Mouse (Mus musculus) bone marrow macrophage, adult 2 months (primary cell): ENCODE measurements at regions not wholly inside any gene's neighbourhood (a gene's known extent, or its start where the extent isn't known, plus 50 kb on each side); places are given as distances from the start of the nearest gene placed in this dataset.

ENCODE experiments used
- H3K27ac ChIP-seq: 2 replicates; pipeline ENCODE4 v1.5.1; 2012; ENCODE audit warnings: low read depth, low read length; ENCODE audit not compliant: insufficient read depth
- H3K4me1 ChIP-seq: 2 replicates; pipeline ENCODE4 v1.6.1; 2012; ENCODE audit warnings: low read length; ENCODE audit not compliant: control insufficient read depth, insufficient read depth
- H3K4me3 ChIP-seq: 2 replicates; pipeline ENCODE4 v1.5.1; 2012; ENCODE audit warnings: mild to moderate bottlenecking, low read length, moderate library complexity; ENCODE audit not compliant: insufficient read depth
- CTCF ChIP-seq: IDR thresholded peaks from 2 replicates; pipeline ENCODE4 v1.5.1; 2012; ENCODE audit warnings: low read depth, mild to moderate bottlenecking, low read length, moderate library complexity
- POLR2A ChIP-seq: IDR thresholded peaks from 2 replicates; pipeline ENCODE4 v1.6.1; 2012; ENCODE audit warnings: mild to moderate bottlenecking, low read depth, low read length, borderline replicate concordance

DNA sequence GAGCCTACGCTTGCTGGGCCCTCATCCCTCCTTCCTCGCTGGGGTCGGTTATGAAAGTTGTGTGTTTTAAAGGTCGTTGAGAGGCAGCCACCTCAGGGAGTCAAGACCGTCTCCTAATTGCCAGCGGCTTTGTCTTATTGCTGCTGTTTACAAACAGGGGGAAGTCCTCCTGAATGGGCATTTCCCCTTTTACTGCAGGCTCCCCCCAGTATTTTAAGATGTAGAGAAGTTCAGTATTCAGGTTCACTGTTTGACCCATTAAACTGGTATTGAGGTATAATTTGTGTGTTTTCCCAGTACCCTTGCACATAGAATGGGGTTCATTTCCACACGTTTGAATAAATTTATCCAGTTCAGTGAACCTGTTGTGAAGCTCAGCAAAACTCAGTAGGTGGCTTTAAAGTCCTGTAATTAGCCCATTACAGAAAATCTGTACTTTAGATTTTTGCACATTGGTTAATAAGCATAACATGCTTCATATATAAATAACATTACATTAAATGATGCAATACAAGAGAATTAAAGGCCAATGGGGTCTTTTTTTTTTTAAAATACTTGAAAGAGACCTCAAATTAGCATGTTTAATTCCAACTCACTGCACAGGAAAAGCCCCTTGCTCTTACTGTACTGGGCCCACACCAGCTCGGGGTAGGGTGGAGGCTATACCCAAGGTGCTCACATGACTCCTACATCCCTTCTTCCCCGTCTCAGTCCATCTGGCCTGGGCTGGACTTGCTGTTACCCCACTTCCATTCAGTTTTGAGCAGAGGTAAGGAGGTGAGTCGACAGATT lies 63.7 kb downstream of the Nkx2-1 start:
- no peak for TF ChIP-seq POLR2A
- no peak for TF ChIP-seq CTCF
- Histone ChIP-seq H3K4me3 (no peak overlapping the region), H3K4me1 (no peaks in the 10 kb centered on the region), H3K27ac (no peak overlapping the region)

DNA sequence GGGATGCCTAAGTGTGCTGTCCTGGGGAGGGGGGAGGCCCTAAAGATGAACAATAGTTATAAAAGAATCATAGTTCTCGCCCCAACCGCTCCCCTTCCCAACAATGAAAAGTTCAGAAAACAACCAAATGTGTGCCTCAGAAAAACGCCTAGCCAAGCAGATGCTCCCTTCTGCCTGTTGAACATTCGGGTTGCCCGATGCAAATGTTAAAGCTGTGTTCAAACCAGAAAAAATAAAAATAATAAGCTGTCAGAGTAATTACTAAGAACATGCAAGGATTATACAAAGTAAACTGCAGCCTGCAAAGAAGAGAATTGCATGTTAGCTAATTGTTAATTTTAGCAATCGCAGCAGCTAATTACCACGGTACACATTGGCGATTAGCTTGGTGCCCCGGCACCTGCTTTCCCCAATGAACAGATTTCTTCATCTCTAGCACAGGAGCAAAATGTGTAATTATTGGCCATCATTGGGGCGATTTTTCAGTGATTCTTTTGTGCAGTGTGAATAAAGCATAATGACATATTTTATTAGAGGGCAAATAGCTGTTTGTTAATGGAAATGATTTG lies 65.7 kb downstream of the Nkx2-1 start:
- Histone ChIP-seq H3K4me3 (no peak overlapping the region), H3K4me1 (no peaks in the 10 kb centered on the region), H3K27ac (no peak overlapping the region)
- TF ChIP-seq CTCF (no peak), POLR2A (no peak)

DNA sequence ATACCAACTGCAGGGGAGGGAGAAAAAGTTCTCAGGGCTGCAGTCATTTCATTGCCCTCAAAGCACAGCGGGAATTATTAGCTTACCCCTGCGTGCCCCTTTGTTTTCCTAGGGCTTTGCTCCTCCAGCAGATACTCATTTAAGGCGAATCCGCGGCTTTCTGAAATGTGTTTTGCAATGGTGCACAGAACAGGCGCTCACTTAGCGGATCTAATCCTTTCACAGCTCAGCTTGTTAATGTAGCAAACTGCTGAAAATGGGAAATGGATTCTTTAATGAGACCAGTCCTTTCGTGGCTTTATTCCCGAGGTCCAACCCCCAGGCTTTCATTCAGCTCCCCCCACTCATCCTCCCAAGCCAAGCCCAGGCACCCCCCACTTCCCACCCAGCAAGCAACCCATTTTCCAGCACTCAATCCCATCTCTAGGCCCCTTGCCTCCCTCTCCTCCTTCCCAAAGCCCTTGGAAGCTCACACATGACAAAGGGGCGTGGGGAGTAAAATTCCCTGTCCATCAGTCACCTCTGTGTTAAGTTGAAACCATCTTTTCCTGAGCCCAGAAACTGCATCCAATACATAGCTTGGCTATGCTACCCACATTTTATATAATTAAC lies 77.1 kb downstream of the Nkx2-1 start:
- Histone ChIP-seq H3K4me1 (no peaks in the 10 kb centered on the region), H3K27ac (no peak overlapping the region), H3K4me3 (no peak overlapping the region)
- TF ChIP-seq CTCF (no peak), POLR2A (no peak)

DNA sequence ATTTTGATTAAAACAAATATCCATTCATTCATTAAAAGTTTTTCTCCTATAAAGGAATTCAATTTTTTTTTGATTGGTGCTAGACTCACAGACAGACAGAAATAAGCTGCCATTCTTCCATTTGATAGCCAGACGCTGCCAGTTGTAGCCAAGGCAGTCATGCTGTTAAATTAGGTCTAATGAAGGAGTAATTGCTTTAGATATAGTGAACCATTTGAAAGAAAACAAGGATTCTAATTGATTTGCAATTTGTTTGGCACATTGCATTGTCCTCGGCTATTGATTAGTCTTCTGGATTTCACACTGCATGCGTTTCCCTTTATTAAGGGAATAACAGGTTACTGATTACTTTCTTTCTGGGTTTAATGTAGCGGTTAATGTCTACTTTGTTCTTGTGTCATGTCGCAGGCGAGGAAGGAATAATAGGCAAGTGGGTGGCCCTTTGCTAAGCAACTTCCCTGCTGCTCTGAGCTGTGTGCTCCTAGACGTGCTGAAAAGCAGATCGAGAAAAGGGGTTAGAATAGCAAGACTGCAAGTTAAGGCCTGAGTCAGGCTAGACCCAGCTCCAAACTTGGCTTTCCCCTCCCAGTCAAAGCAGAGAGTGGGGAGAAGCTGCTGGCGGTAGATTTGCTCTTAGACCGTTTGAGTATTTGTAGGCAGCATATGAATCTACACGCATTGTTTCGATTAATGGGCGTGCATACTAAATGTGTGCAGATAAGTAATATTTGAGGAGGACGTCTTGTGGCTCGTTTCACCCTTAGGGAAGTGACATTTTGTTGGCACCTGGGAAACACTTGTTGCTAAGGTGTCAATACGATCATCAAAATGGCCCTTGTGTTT lies 77.8 kb downstream of the Nkx2-1 start:
- no peaks in the 10 kb centered on the region for H3K4me1 ChIP-seq
- no peak overlapping the region for H3K27ac ChIP-seq
- TF ChIP-seq POLR2A (no peak), CTCF (no peak)
- no peak overlapping the region for H3K4me3 ChIP-seq

DNA sequence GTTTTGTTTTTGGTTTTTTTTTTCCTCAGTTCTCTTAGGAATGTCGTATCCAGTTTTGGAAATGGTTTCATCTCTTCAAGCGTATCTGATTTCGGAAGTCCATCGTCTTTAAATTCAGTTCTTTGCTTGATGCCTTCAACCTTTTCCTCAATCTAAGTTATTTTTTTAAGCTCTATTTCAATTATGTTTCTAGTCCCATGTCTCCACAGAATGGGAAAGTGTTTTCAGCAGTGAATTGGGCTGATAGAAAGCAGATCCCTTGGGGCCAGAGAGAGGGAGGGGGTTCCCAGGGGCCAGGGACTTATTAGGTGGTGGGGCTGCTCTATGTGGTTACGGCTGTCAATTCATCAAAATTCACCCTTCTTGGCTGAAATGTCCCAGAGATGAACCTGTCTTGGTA lies 78.8 kb downstream of the Nkx2-1 start:
- H3K27ac ChIP-seq: no peak overlapping the region
- no peak overlapping the region for H3K4me3 ChIP-seq
- TF ChIP-seq CTCF: no peak
- TF ChIP-seq POLR2A: no peak
- no peaks in the 10 kb centered on the region for H3K4me1 ChIP-seq

DNA sequence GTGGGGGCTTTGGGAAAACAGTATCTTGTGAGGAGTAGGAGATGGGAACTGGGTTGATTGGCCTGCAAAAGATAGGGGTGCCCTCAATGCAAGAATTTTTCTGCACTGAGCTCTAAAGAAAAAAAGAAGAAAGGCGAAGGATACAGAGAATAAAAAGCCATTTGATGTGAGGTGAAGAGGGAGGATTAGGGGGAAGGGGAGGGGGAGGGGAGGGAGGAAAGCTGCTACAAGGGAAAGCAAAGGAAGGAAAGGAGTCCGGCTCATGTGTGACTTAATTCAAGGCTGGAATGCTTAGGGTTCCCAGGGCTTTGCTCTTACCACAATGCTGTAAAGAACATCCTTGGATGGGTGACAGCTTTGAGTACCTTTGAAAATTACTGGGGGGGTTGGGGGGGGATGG lies 79.4 kb downstream of the Nkx2-1 start:
- Histone ChIP-seq H3K27ac (no peak overlapping the region), H3K4me1 (no peaks in the 10 kb centered on the region)
- no peak for TF ChIP-seq CTCF
- no peak for TF ChIP-seq POLR2A

DNA sequence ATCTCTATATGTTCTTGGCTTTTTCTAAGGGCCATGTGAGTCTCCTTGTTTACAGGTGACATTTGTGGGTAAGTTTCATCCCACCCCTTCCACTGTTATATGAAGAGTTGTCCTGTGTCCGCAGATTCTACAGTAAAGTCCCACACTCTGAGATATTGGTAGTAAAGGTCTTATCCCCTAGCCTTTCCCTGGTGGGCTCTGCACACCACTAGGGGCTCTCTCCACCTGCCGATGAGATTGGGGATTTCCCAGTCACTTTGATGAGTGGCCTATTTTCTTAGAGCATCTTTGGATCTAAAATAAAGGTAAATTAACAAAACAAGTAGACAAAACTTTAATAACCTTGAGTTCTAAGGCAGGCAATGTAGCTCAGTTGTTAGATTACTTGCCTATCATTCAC lies 86.4 kb downstream of the Nkx2-1 start:
- TF ChIP-seq CTCF (no peak), POLR2A (no peak)
- Histone ChIP-seq H3K4me1 (no peaks in the 10 kb centered on the region), H3K27ac (no peak overlapping the region), H3K4me3 (no peak overlapping the region)

More for the DNA sequence above, 79.4 kb downstream of the Nkx2-1 start:
- H3K4me3 ChIP-seq: no peak overlapping the region

DNA sequence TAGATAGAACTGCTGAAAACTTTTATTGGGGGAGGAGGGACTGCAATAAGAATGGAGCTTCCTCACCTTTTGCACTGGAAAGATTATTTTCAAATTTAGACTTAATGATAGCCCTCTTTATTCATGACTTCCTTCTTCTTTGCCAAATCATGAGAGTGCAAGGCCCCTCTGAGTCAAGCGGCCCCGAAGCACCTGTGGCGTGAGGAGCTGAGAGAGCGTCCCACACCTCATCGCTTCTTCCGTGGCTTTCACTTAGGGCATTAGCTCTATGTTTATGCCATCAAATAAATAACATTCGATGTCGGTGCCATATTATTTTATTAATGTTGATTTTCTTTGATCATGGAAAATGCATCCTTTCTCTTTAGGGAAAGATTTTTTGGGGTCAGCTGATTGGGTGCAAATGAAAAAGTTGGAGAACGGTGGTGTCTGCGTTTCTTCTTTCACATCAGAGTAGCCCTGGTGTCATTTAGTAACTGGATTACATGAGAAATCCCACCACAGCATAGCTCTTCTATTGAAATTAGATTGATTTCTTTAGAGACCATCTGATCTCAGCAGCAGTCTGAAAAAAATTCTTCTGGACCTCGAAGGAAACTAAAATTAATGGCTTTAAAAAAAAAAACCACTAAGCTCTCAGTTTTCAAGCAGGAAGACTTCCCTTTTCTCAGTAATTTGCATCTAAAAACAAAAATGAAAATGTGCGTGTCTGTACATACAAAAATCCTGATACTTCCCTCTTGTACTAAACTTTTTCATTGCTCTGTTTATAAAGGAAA lies 87.7 kb downstream of the Nkx2-1 start:
- Histone ChIP-seq H3K4me1 (no peaks in the 10 kb centered on the region), H3K4me3 (no peak overlapping the region), H3K27ac (no peak overlapping the region)
- TF ChIP-seq CTCF (no peak), POLR2A (no peak)
